In the genomic region with DNA sequence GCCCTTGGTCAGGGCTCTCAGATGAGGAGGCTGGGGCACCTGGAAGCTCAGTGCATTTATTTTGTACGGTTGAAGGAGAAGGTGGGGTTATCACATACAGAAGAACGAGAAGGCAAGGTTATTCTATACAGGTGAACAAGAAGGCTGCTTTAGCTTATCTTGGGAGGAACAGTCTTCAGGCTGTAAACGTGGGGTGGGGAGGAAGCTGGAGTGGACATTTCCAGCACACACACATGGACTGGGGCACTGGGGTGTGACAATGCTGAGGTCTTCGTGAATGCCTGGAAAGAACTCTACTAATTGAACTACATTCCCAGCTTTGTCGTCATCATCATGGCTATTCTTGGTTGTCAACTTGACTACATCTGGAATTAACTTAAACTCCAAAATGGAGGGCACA, we compare ENCODE assay signal across 20 mouse cellular contexts. TPM values are rescaled to one million over a fixed set of nuclear protein-coding genes. Genes with fewer than 3 reads are reported as not detected.
DNase-seq lines count a peak whose midpoint lies in the region; ATAC-seq and TF ChIP-seq lines count a peak whose summit lies in the region.
"Had no signal": no experiment of that assay in that cellular context is flagged by ENCODE, and none has a peak within 500 bp of the region (broad histone marks: within the 10 kb centered on the region; RNA-seq: fewer than 3 reads in every experiment).

No protein-coding gene starts in this region.

- no peaks in the 10 kb centered on the region for H3K36me3 ChIP-seq in intestine, embryonic 15.5 days
- H3K36me3 ChIP-seq in intestine, postnatal 0 days (ENCODE audit: control insufficient read depth, insufficient read depth) = no peaks in the 10 kb centered on the region
- H3K36me3 ChIP-seq in intestine, embryonic 16.5 days (ENCODE audit: control insufficient read depth, insufficient read depth, low read length) = no peaks in the 10 kb centered on the region
- no peaks in the 10 kb centered on the region for H3K36me3 ChIP-seq in small intestine, adult 2 months (ENCODE audit: control insufficient read depth, insufficient read depth, low read length)
- no peaks in the 10 kb centered on the region for H3K36me3 ChIP-seq in kidney, embryonic 15.5 days
- H3K36me3 ChIP-seq: G1E had no signal

- H3K4me1 ChIP-seq in intestine, embryonic 15.5 days (replicated peaks) = no peaks in the 10 kb centered on the region
- no peaks in the 10 kb centered on the region for H3K4me1 ChIP-seq in intestine, postnatal 0 days (replicated peaks; ENCODE audit: control insufficient read depth, insufficient read depth, low read length)
- H3K4me1 ChIP-seq in intestine, embryonic 16.5 days (ENCODE audit: control insufficient read depth, insufficient read depth, low read length) = 0 out of 2 replicates have a peak, but pooled peaks cover 5% of the 10 kb centered on the region
- H3K4me1 ChIP-seq in small intestine, adult 2 months (ENCODE audit: control insufficient read depth, insufficient read depth, insufficient read length, low read length) = peaks cover 28% of the 10 kb centered on the region
- 0 out of 2 replicates have a peak, but pooled peaks cover under 1% of the 10 kb centered on the region for H3K4me1 ChIP-seq in kidney, embryonic 15.5 days

- no peak for TF ChIP-seq POLR2A in small intestine, adult 2 months (IDR thresholded peaks at IDR 0.05; ENCODE audit: low read depth, low read length)

- WGBS in intestine, embryonic 15.5 days = 58% methylated on average over 5 of the region's 5 CpGs
- 33% methylated on average over 5 of the region's 5 CpGs for WGBS in intestine, postnatal 0 days
- 65% methylated on average over 5 of the region's 5 CpGs for WGBS in intestine, embryonic 16.5 days
- 38% methylated on average over 5 of the region's 5 CpGs for WGBS in small intestine, adult 2 months
- WGBS in kidney, embryonic 15.5 days = 68% methylated on average over 5 of the region's 5 CpGs

- no peak for DNase-seq in thymus, postnatal 0 days (ENCODE audit: low spot score)
- DNase-seq: adrenal gland, adult 2 months; adrenal gland, adult 8-10 months; adrenal gland, postnatal 10 days; adrenal gland, postnatal 14 days; adrenal gland, postnatal 25 days; adrenal gland, postnatal 36 days; B cell, adult 2 months; cerebellum, adult 11 months; cerebellum, adult 11-12 months; cerebellum, adult 18-20 months had no signal

- H3K4me3 ChIP-seq in intestine, embryonic 15.5 days (replicated peaks) = no peak overlapping the region
- H3K4me3 ChIP-seq in intestine, postnatal 0 days (ENCODE audit: low read depth, low read length) = no peak overlapping the region
- H3K4me3 ChIP-seq in intestine, embryonic 16.5 days (ENCODE audit: low read length) = no peak overlapping the region
- H3K4me3 ChIP-seq in small intestine, adult 2 months (ENCODE audit: low read depth, low read length) = no peak overlapping the region
- no peak overlapping the region for H3K4me3 ChIP-seq in kidney, embryonic 15.5 days (replicated peaks)

- ATAC-seq in intestine, embryonic 15.5 days = peak; percentile 55; the same call in 1 of the 2 replicates
- no peak; the same call in 1 of the 2 replicates for ATAC-seq in intestine, postnatal 0 days
- ATAC-seq in intestine, embryonic 16.5 days = peak; percentile 67
- no peak for ATAC-seq in kidney, embryonic 15.5 days (replicated peaks; ENCODE audit: low FRiP score)
- ATAC-seq: activated CD4-positive, CD25-positive, alpha-beta regulatory T cell, adult 4 months; CD4-positive, CD25-positive, alpha-beta regulatory T cell, adult 4 months; Patski had no signal

- no peak overlapping the region for H3K9ac ChIP-seq in intestine, embryonic 15.5 days
- no peak overlapping the region for H3K9ac ChIP-seq in intestine, postnatal 0 days (ENCODE audit: low read depth, low read length)
- no peak overlapping the region for H3K9ac ChIP-seq in intestine, embryonic 16.5 days (ENCODE audit: low read depth, low read length)
- H3K9ac ChIP-seq in kidney, embryonic 15.5 days = no peak overlapping the region

- H3K9me3 ChIP-seq in intestine, embryonic 15.5 days = no peaks in the 10 kb centered on the region
- no peaks in the 10 kb centered on the region for H3K9me3 ChIP-seq in intestine, postnatal 0 days (ENCODE audit: control insufficient read depth)
- H3K9me3 ChIP-seq in intestine, embryonic 16.5 days (ENCODE audit: control insufficient read depth, low read length) = no peaks in the 10 kb centered on the region
- H3K9me3 ChIP-seq in kidney, embryonic 15.5 days (replicated peaks) = no peaks in the 10 kb centered on the region
- H3K9me3 ChIP-seq: G1E had no signal

- H3K4me2 ChIP-seq in intestine, embryonic 15.5 days (replicated peaks) = no peak overlapping the region
- H3K4me2 ChIP-seq in intestine, postnatal 0 days (replicated peaks; ENCODE audit: low read depth) = no peak overlapping the region
- H3K4me2 ChIP-seq in intestine, embryonic 16.5 days (ENCODE audit: low read depth, low read length) = no peak overlapping the region
- no peak overlapping the region for H3K4me2 ChIP-seq in kidney, embryonic 15.5 days

- H3K27ac ChIP-seq in intestine, embryonic 15.5 days = no peak overlapping the region
- H3K27ac ChIP-seq in intestine, postnatal 0 days (ENCODE audit: low read depth, low read length) = no peak overlapping the region
- no peak overlapping the region for H3K27ac ChIP-seq in intestine, embryonic 16.5 days (ENCODE audit: low read length)
- peak overlapping the region; percentile 63; the same call in 1 of the 2 replicates for H3K27ac ChIP-seq in small intestine, adult 2 months (ENCODE audit: insufficient read depth, low read depth, low read length)
- H3K27ac ChIP-seq in kidney, embryonic 15.5 days = no peak overlapping the region

- no peak for TF ChIP-seq CTCF in intestine, postnatal 0 days (IDR thresholded peaks at IDR 0.05; ENCODE audit: low read depth)
- TF ChIP-seq CTCF in small intestine, adult 2 months (IDR thresholded peaks at IDR 0.05; ENCODE audit: extremely low read depth, insufficient read length, insufficient replicate concordance, low read depth, low read length) = no peak

- H3K27me3 ChIP-seq in intestine, embryonic 15.5 days (replicated peaks) = no peaks in the 10 kb centered on the region
- H3K27me3 ChIP-seq in intestine, postnatal 0 days (replicated peaks; ENCODE audit: control insufficient read depth, insufficient read depth, low read length) = no peaks in the 10 kb centered on the region
- no peaks in the 10 kb centered on the region for H3K27me3 ChIP-seq in intestine, embryonic 16.5 days (replicated peaks; ENCODE audit: control insufficient read depth, insufficient read depth, low read length)
- no peaks in the 10 kb centered on the region for H3K27me3 ChIP-seq in small intestine, adult 2 months (ENCODE audit: control insufficient read depth, insufficient read depth, low read length)
- no peaks in the 10 kb centered on the region for H3K27me3 ChIP-seq in kidney, embryonic 15.5 days
- H3K27me3 ChIP-seq: Patski had no signal

RNA-seq across cellular contexts. Expression of gene Ccnd1, which starts 26.2 kb away (rescaled TPM):
- 66.8 and 77.9 TPM in 2 replicates for polyA plus RNA-seq in intestine, embryonic 15.5 days (2015; fragmentation: Nextera tagmentation; extraction: Ambion mirVana)
- polyA plus RNA-seq in intestine, postnatal 0 days (2015; fragmentation: Nextera tagmentation; extraction: Ambion mirVana) = 41.5 and 42.9 TPM in 2 replicates
- 59.3 and 72.2 TPM in 2 replicates for polyA plus RNA-seq in intestine, embryonic 16.5 days (2015; fragmentation: Nextera tagmentation; extraction: Ambion mirVana)
- polyA plus RNA-seq in small intestine, adult 2 months (2012; rRNA removed) = 15.9 and 42.5 TPM in 2 replicates
- 7.4 and 10.0 TPM in 2 replicates for polyA plus RNA-seq in thymus, postnatal 0 days (2015; fragmentation: Nextera tagmentation; extraction: Ambion mirVana)
- 229 and 245 TPM in 2 replicates for polyA plus RNA-seq in kidney, embryonic 15.5 days (2015; fragmentation: Nextera tagmentation; extraction: Ambion mirVana)
- polyA plus RNA-seq: G1E had no signal

RNA-seq across cellular contexts. Expression of gene LTO1, which starts 51.0 kb away (rescaled TPM):
- 24.1 and 25.2 TPM in 2 replicates for polyA plus RNA-seq in intestine, embryonic 15.5 days (2015; fragmentation: Nextera tagmentation; extraction: Ambion mirVana)
- polyA plus RNA-seq in intestine, postnatal 0 days (2015; fragmentation: Nextera tagmentation; extraction: Ambion mirVana) = 16.2 and 21.1 TPM in 2 replicates
- 22.7 and 24.4 TPM in 2 replicates for polyA plus RNA-seq in intestine, embryonic 16.5 days (2015; fragmentation: Nextera tagmentation; extraction: Ambion mirVana)
- polyA plus RNA-seq in small intestine, adult 2 months (2012; rRNA removed) = 6.4 and 14.1 TPM in 2 replicates
- polyA plus RNA-seq in thymus, postnatal 0 days (2015; fragmentation: Nextera tagmentation; extraction: Ambion mirVana) = 25.4 and 26.4 TPM in 2 replicates
- polyA plus RNA-seq in kidney, embryonic 15.5 days (2015; fragmentation: Nextera tagmentation; extraction: Ambion mirVana) = 25.8 and 27.9 TPM in 2 replicates

Comparison
In these comparisons a context has a peak if more than half of its experiments do, and no peak if none do; other contexts are left out.
1. ATAC-seq: peak in intestine, embryonic 15.5 days (single experiment) and intestine, embryonic 16.5 days (single experiment); none in intestine, postnatal 0 days (single experiment) and kidney, embryonic 15.5 days (single experiment).